Mouse (Mus musculus): ENCODE results near the gene Ltbp2. TPM values are rescaled to one million over a fixed set of nuclear protein-coding genes. Genes with fewer than 3 reads are reported as not detected.
A peak's percentile ranks its signal among the peaks of the same experiment; 100 is the strongest.

Gene Ltbp2
- polyA plus RNA-seq, 1 experiment from 2014 or later, result 1.4 TPM

DNA sequence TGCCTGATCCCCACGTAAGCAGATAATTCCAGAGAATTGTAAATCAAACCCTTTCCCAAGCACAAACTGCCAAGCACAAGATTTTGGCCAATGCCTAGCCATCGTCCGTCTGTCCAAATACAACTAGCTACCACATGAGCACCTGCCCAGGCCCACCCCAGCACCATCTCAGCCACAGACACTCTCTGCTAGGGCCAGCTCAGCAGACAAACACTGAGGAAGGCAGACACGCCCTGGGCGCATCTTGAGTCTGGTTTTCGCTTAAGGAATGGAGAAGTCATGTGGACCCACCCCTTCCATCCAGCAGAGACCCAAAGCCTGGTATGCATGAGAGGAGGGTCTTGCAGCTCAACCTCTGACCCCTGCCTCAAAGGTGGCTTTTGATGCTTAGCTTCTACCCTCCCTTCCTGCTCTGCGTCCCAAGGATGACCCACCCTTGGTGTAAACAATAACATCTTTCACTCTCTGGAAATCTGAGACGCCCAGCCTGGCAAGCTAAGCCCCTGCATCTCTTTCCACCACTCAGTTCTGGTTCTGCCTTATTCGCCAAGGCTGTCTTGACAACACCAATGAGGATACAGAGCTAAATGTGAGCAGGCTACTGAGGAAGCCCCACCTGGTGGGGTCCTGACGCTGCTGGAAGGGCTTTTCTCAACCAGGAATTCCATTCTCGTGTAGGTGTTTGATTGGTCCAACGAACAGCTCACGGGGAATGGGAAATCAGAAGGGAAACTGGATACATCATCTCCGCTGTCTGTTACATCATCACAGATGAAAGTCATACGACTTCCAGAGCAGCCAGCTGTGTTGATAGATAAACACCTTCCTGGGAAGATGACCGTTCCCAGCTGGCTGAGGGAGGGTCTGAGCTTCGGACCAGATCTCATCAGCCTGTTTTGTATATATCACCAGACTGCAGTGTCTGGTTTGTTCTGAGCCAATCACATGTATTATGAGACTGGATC, 17.9 kb downstream of the Ltbp2 start:
- Histone ChIP-seq H3K27ac (replicated peaks) (no peak overlapping the region), H3K9ac (ENCODE audit: low read length) (no peak overlapping the region), H3K4me1 (replicated peaks; ENCODE audit: control insufficient read depth, insufficient read depth) (no peaks in the 10 kb centered on the region), H3K4me2 (replicated peaks; ENCODE audit: low read depth) (no peak overlapping the region), H3K4me3 (ENCODE audit: low read depth, low read length) (no peak overlapping the region), H3K9me3 (ENCODE audit: control insufficient read depth, low read length) (no peaks in the 10 kb centered on the region), H3K36me3 (ENCODE audit: control insufficient read depth, insufficient read depth, low read length) (no peaks in the 10 kb centered on the region), H3K27me3 (ENCODE audit: control insufficient read depth, insufficient read depth, low read length) (no peaks in the 10 kb centered on the region)
- ATAC-seq (ENCODE audit: low FRiP score, low TSS enrichment) (peak; percentile 43), DNase-seq (ENCODE audit: low spot score) (no peak)
- 32% methylated on average over 17 of the region's 17 CpGs for WGBS
- TF ChIP-seq EP300 (optimal IDR thresholded peaks at IDR 0.05) (no peak), CTCF (IDR thresholded peaks at IDR 0.05; ENCODE audit: low read depth) (no peak)

DNA sequence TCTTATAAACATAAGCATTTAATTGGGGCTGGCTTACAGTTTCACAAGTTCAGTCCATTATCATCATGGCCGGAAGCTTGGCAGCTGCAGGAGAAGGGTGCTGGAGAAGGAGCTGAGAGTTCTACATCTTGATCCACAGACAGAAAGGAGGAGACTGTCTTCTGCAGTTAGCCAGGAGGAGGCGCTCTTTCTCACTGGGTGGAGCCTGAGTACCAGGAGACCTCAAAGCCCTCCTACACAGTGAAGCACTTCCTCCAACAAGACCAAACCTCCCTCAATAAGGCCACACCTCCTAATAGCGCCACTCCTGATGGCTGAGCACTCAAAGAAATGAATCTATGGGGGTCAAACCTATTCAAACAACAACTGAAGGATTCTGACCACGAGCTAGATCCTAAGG, 18.6 kb downstream of the Ltbp2 start:
- WGBS, result 68% methylated on average over 4 of the region's 4 CpGs
- TF ChIP-seq EP300 (optimal IDR thresholded peaks at IDR 0.05), result no peak
- peak; percentile 41 for TF ChIP-seq CTCF (IDR thresholded peaks at IDR 0.05; ENCODE audit: low read depth)
- Histone ChIP-seq H3K27ac (replicated peaks) (no peak overlapping the region), H3K36me3 (ENCODE audit: control insufficient read depth, insufficient read depth, low read length) (no peaks in the 10 kb centered on the region), H3K4me2 (replicated peaks; ENCODE audit: low read depth) (no peak overlapping the region), H3K4me1 (replicated peaks; ENCODE audit: control insufficient read depth, insufficient read depth) (no peaks in the 10 kb centered on the region), H3K9ac (ENCODE audit: low read length) (no peak overlapping the region), H3K27me3 (ENCODE audit: control insufficient read depth, insufficient read depth, low read length) (no peaks in the 10 kb centered on the region), H3K4me3 (ENCODE audit: low read depth, low read length) (no peak overlapping the region), H3K9me3 (ENCODE audit: control insufficient read depth, low read length) (no peaks in the 10 kb centered on the region)
- ATAC-seq (ENCODE audit: low FRiP score, low TSS enrichment), result no peak
- peak; percentile 26 for DNase-seq (ENCODE audit: low spot score)

DNA sequence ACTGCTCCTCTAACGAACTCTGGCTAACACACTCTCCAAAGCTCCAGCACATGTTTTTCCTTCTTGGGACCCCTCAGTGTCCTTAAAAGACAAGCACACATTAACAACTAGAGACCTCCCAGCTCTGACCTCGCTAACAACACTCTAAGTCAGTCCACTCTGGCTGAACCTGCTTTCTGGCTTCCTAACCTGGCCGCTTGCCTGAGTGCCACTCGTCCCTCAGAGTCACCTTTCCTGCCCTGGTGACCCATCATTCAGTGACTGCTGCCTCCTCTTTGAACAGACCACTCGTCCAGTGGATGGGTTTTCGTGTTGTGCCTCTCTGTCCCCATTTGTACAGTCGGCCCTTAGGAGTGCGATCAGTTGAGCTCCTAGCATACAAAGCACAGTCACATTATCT, 19.8 kb downstream of the Ltbp2 start:
- WGBS, result 84% methylated on average over 8 of the region's 8 CpGs
- no peak overlapping the region for H3K4me2 ChIP-seq (replicated peaks; ENCODE audit: low read depth)
- H3K36me3 ChIP-seq (ENCODE audit: control insufficient read depth, insufficient read depth, low read length), result no peaks in the 10 kb centered on the region
- no peak overlapping the region for H3K4me3 ChIP-seq (ENCODE audit: low read depth, low read length)
- TF ChIP-seq CTCF (IDR thresholded peaks at IDR 0.05; ENCODE audit: low read depth), result no peak
- TF ChIP-seq EP300 (optimal IDR thresholded peaks at IDR 0.05), result no peak
- no peaks in the 10 kb centered on the region for H3K27me3 ChIP-seq (ENCODE audit: control insufficient read depth, insufficient read depth, low read length)
- H3K9me3 ChIP-seq (ENCODE audit: control insufficient read depth, low read length), result no peaks in the 10 kb centered on the region
- H3K27ac ChIP-seq (replicated peaks), result no peak overlapping the region
- H3K4me1 ChIP-seq (replicated peaks; ENCODE audit: control insufficient read depth, insufficient read depth), result no peaks in the 10 kb centered on the region
- DNase-seq (ENCODE audit: low spot score) (no peak), ATAC-seq (ENCODE audit: low FRiP score, low TSS enrichment) (no peak)
- no peak overlapping the region for H3K9ac ChIP-seq (ENCODE audit: low read length)

DNA sequence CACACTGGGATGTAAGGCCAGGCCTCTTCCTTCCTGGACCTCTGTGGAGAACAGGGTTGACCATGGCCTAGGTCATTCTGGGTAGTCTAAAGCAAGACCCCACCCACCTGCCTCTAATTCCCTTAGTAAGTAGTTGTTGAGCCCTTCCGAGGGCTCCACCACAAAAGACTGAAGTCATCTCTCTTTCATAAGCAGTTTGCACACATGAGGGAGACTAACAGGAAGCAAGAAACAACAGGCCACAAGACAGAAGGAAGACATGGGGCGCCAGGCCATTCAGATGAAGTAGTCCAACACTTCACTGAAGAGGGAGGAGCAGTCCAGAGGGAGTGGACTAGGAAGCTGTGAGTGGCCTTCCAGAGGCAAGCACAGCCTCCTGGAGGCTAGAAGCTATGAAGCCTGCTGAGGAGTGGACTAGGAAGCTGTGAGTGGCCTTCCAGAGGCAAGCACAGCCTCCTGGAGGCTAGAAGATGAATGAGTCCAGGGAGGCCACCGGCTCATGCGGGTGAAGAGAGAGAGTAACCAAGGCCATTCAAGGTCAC, 21.2 kb downstream of the Ltbp2 start:
- H3K4me1 ChIP-seq (replicated peaks; ENCODE audit: control insufficient read depth, insufficient read depth), result no peaks in the 10 kb centered on the region
- 63% methylated on average over 4 of the region's 4 CpGs for WGBS

DNA sequence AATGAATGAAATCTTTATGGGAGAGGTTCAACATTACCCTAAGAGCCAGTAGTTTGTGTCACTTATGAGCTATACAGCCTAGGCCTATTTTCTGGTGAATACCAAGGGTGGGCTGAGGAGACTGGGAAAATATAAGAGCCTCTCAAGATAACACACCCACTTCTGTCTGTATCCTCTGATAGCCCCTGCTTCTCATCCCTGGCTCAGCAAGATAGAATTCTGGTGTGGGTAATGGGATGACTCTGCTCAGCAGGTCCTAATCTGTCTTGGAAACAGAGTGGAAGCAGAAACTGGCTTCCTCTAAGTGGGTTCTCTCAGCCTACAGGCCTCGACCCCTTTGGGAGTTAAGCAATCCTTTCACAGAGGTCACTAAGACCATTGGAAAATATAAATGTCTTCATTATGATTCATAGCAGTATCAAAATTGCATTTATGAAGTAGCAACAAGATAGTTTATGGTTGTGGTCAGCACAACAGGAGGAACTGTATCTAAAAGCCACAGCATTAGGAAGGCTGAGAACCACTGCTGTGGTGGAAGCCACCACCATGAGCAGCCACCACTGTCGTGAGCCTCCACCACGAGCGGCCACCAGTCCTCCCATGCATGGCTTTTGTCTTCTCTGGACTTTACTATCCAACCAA, 21.8 kb downstream of the Ltbp2 start:
- no peaks in the 10 kb centered on the region for H3K36me3 ChIP-seq (ENCODE audit: control insufficient read depth, insufficient read depth, low read length)
- DNase-seq (ENCODE audit: low spot score) (no peak), ATAC-seq (ENCODE audit: low FRiP score, low TSS enrichment) (no peak)
- no peak overlapping the region for H3K4me2 ChIP-seq (replicated peaks; ENCODE audit: low read depth)
- H3K9me3 ChIP-seq (ENCODE audit: control insufficient read depth, low read length), result no peaks in the 10 kb centered on the region
- no peak overlapping the region for H3K4me3 ChIP-seq (ENCODE audit: low read depth, low read length)
- no peak overlapping the region for H3K9ac ChIP-seq (ENCODE audit: low read length)
- no peak overlapping the region for H3K27ac ChIP-seq (replicated peaks)
- no peak for TF ChIP-seq CTCF (IDR thresholded peaks at IDR 0.05; ENCODE audit: low read depth)
- no peak for TF ChIP-seq EP300 (optimal IDR thresholded peaks at IDR 0.05)
- 91% methylated on average over 4 of the region's 4 CpGs for WGBS
- H3K4me1 ChIP-seq (replicated peaks; ENCODE audit: control insufficient read depth, insufficient read depth), result no peaks in the 10 kb centered on the region
- no peaks in the 10 kb centered on the region for H3K27me3 ChIP-seq (ENCODE audit: control insufficient read depth, insufficient read depth, low read length)

More for the DNA sequence above, 21.2 kb downstream of the Ltbp2 start:
- Histone ChIP-seq H3K4me3 (ENCODE audit: low read depth, low read length) (no peak overlapping the region), H3K27me3 (ENCODE audit: control insufficient read depth, insufficient read depth, low read length) (no peaks in the 10 kb centered on the region), H3K27ac (replicated peaks) (no peak overlapping the region), H3K9ac (ENCODE audit: low read length) (no peak overlapping the region), H3K4me2 (replicated peaks; ENCODE audit: low read depth) (no peak overlapping the region), H3K9me3 (ENCODE audit: control insufficient read depth, low read length) (no peaks in the 10 kb centered on the region), H3K36me3 (ENCODE audit: control insufficient read depth, insufficient read depth, low read length) (no peaks in the 10 kb centered on the region)
- ATAC-seq (ENCODE audit: low FRiP score, low TSS enrichment), result no peak
- no peak for DNase-seq (ENCODE audit: low spot score)
- TF ChIP-seq CTCF (IDR thresholded peaks at IDR 0.05; ENCODE audit: low read depth) (no peak), EP300 (optimal IDR thresholded peaks at IDR 0.05) (no peak)
